Mouse (Mus musculus): ENCODE results near the gene Usp48. TPM values are rescaled to one million over a fixed set of nuclear protein-coding genes. Genes with fewer than 3 reads are reported as not detected.

Gene Usp48
- polyA plus RNA-seq, 1 experiment = 109 TPM

DNA sequence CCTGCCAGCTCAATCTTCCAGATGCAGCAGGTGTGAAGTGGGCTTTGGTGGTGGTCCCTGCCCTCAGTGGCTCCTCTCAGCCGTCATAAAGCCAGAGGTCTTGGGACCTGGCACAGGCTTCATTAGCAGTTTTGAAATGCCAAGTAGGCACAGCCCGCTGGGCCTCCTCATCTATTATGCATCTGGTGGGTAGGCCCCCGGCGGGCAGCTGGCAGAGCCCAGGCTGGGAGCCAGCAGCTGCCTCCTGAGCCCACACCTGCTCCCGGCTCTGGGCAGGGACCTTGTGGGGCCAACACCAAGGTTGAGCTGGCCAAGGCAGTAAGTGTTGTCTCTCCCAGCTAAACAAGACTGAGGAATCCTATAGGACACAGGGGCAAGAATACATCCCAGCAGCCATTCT lies 92.7 kb downstream of the Usp48 start:
- 91% methylated on average over 5 of the region's 5 CpGs for WGBS
- no peak for TF ChIP-seq POLR2A (IDR thresholded peaks at IDR 0.05; ENCODE audit: control insufficient read depth, extremely low read depth, insufficient read depth, low read length, poor library complexity)
- no peak for TF ChIP-seq CTCF (IDR thresholded peaks at IDR 0.05; ENCODE audit: borderline replicate concordance, control insufficient read depth, extremely low read depth, insufficient read depth, low read length, poor library complexity)
- no peaks in the 10 kb centered on the region for H3K36me3 ChIP-seq (ENCODE audit: control insufficient read depth, insufficient read depth, low read length)

DNA sequence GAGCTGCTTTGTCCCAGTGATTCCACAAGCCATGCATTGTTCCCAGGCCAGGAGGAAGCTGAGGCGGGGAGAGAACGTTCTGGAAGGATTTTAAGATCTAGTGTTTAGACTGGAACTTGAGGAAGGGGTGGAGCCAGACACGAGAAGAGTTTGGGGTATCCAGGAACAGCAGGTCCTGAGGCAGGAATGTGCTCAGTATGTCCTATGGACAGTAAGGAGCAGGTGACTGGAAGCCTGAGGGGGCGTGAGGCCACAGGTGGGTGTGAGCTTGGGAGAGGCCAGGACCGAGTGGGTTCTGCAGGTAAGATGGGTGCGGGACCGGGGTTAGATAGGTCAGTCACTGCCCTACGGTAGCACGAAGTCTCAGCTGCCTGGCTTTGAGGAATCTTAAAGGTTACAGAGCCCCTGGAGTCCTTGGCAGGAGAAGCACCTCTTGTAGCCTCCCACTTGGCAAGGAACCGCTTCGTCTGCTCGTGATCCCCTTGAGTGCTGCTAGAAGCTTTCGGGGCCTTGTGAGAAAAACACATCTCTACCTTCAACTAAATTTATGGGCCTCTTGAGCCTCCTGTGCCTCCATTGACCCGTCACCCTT lies 93.8 kb downstream of the Usp48 start:
- Histone ChIP-seq H3K4me1 (replicated peaks; ENCODE audit: control insufficient read depth, insufficient read depth, low read length) (no peaks in the 10 kb centered on the region), H3K27me3 (ENCODE audit: control insufficient read depth, insufficient read depth, low read length) (no peaks in the 10 kb centered on the region; the same call in 1 of the 2 replicates), H3K27ac (ENCODE audit: control insufficient read depth, insufficient read depth, low read length) (no peak overlapping the region), H3K36me3 (ENCODE audit: control insufficient read depth, insufficient read depth, low read length) (no peaks in the 10 kb centered on the region), H3K4me3 (ENCODE audit: control insufficient read depth, insufficient read depth, low read length) (no peak overlapping the region)
- WGBS = 81% methylated on average over 14 of the region's 14 CpGs
- no peak for DNase-seq
- TF ChIP-seq CTCF (IDR thresholded peaks at IDR 0.05; ENCODE audit: borderline replicate concordance, control insufficient read depth, extremely low read depth, insufficient read depth, low read length, poor library complexity) (no peak), POLR2A (IDR thresholded peaks at IDR 0.05; ENCODE audit: control insufficient read depth, extremely low read depth, insufficient read depth, low read length, poor library complexity) (no peak)

More for the DNA sequence above, 92.7 kb downstream of the Usp48 start:
- no peak for DNase-seq
- no peak overlapping the region for H3K4me3 ChIP-seq (ENCODE audit: control insufficient read depth, insufficient read depth, low read length)
- H3K27ac ChIP-seq (ENCODE audit: control insufficient read depth, insufficient read depth, low read length) = no peak overlapping the region
- no peaks in the 10 kb centered on the region for H3K4me1 ChIP-seq (replicated peaks; ENCODE audit: control insufficient read depth, insufficient read depth, low read length)
- H3K27me3 ChIP-seq (ENCODE audit: control insufficient read depth, insufficient read depth, low read length) = no peaks in the 10 kb centered on the region; the same call in 1 of the 2 replicates

DNA sequence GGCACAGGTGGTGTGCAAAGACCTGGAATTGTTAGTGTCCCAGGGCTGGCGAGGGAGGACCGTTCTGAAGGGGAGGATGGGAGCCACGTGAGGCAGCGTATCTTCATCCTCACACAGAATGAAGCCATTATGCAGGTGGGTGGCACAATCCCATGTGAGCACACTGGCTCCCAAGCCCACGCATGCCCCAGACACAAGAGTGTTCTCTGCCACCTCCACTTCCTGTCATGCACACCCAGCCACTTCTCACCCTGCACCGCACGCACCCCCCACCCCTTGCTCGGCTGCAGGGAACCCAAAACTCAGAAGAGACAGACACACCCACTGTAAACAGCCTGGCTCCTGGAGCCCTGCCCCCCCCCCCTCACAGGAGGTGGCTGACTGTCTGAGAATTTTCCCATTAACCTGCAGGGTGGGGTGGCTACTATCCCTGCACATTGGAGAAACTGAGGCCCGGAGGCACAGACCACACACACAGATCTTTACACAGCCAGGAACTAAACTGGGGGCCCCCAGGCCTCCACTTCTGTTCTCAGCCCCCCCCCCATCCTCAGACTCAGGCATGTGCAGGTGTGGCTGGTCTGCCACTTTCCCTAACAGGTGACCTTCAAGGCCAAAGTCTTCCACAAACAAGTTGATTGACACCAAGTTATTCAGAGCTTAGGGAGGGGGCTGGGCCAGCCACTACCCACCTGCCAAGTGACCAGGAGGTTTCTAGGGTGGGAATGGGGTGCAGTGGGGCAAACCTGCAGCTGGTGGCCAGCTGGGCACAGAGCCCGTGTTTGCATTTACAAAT lies 98.8 kb downstream of the Usp48 start:
- Histone ChIP-seq H3K27ac (ENCODE audit: control insufficient read depth, insufficient read depth, low read length) (no peak overlapping the region), H3K36me3 (ENCODE audit: control insufficient read depth, insufficient read depth, low read length) (no peaks in the 10 kb centered on the region), H3K4me1 (replicated peaks; ENCODE audit: control insufficient read depth, insufficient read depth, low read length) (no peaks in the 10 kb centered on the region), H3K4me3 (ENCODE audit: control insufficient read depth, insufficient read depth, low read length) (no peak overlapping the region), H3K27me3 (ENCODE audit: control insufficient read depth, insufficient read depth, low read length) (no peaks in the 10 kb centered on the region)
- no peak for DNase-seq
- TF ChIP-seq CTCF (IDR thresholded peaks at IDR 0.05; ENCODE audit: borderline replicate concordance, control insufficient read depth, extremely low read depth, insufficient read depth, low read length, poor library complexity) (no peak), POLR2A (IDR thresholded peaks at IDR 0.05; ENCODE audit: control insufficient read depth, extremely low read depth, insufficient read depth, low read length, poor library complexity) (no peak)
- 65% methylated on average over 10 of the region's 10 CpGs for WGBS

DNA sequence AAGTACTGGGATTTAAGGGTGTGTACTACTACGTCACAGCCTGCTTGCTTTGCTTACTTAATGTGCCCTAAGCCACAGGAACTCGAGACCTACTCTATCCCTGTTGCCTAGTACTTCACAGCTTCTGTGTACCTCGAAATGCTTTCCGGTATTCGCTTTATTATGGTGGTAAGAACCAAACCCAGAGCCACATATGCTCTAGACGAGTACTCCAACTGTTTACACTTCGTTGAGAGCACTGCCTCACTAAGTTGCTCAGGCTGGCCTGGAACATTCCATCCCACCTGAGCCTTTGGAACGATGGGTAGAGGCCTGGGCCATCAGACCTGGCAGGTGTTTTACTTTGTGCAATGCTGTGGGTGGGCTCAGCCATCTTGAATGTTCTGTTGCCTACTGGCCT lies 101.7 kb downstream of the Usp48 start:
- H3K4me1 ChIP-seq (replicated peaks; ENCODE audit: control insufficient read depth, insufficient read depth, low read length) = no peaks in the 10 kb centered on the region
- H3K27me3 ChIP-seq (ENCODE audit: control insufficient read depth, insufficient read depth, low read length) = no peaks in the 10 kb centered on the region
- H3K4me3 ChIP-seq (ENCODE audit: control insufficient read depth, insufficient read depth, low read length) = no peak overlapping the region
- 89% methylated on average over 8 of the region's 8 CpGs for WGBS
- H3K36me3 ChIP-seq (ENCODE audit: control insufficient read depth, insufficient read depth, low read length) = no peaks in the 10 kb centered on the region
- H3K27ac ChIP-seq (ENCODE audit: control insufficient read depth, insufficient read depth, low read length) = no peak overlapping the region
- no peak for TF ChIP-seq POLR2A (IDR thresholded peaks at IDR 0.05; ENCODE audit: control insufficient read depth, extremely low read depth, insufficient read depth, low read length, poor library complexity)
- TF ChIP-seq CTCF (IDR thresholded peaks at IDR 0.05; ENCODE audit: borderline replicate concordance, control insufficient read depth, extremely low read depth, insufficient read depth, low read length, poor library complexity) = no peak
- no peak for DNase-seq

DNA sequence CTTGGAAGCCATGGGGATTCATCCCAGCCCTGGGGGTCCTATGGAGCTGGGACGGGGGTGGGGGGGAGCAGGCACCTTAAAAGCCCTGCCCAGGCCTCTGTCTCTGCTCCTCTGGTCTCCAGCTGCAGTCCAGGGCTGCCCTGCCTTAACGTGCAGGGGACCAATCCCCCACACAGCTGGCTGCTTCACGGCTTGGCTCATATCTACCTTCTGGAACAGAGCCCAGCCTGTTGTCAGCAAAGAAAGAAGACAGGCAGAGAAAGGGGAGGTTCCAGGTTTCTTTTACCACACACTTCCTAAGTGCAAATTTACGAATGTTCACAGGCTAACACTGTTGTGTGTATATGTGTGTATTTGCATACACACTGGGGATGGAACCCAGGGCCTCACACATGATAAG lies 102.3 kb downstream of the Usp48 start:
- WGBS = 25% methylated on average over 4 of the region's 4 CpGs
- H3K27ac ChIP-seq (ENCODE audit: control insufficient read depth, insufficient read depth, low read length) = no peak overlapping the region

DNA sequence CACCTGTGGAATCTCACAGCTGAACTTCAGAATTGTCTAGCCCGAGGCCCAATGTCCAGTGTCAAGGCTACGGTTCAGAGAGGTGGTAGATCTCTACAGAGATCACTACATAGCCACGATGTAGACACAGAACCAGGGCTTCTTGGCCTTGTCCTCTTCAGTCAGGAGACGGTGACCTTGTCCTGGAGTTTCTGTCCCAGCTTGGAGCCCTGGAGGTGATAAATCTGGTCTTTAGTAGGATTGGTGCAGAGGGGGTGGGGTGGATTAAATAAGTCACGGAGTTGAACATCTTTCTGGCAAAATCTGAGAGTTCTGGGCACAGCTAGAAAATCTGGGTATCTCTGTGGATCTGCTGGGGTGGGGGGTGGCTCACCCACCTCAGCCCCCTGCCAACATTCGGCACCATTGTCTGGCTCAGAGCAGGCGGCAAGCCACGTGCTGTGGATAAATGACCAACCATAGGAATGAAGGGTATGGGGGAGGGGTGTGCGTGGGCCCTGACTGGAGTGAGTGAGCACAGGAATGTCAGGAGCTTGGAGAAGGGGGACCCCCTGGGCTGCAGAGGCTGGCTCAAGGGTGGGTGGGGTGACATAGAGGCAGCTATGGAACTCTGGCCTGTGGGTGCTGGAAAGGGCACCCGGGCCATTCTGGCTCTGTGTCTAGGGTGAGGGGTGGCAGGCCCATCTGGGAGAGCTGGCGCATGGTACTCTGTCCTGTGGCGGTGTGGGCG lies 103.8 kb downstream of the Usp48 start:
- H3K27me3 ChIP-seq (ENCODE audit: control insufficient read depth, insufficient read depth, low read length) = no peaks in the 10 kb centered on the region
- H3K27ac ChIP-seq (ENCODE audit: control insufficient read depth, insufficient read depth, low read length) = no peak overlapping the region
- no peaks in the 10 kb centered on the region for H3K36me3 ChIP-seq (ENCODE audit: control insufficient read depth, insufficient read depth, low read length)
- H3K4me1 ChIP-seq (replicated peaks; ENCODE audit: control insufficient read depth, insufficient read depth, low read length) = no peaks in the 10 kb centered on the region
- TF ChIP-seq POLR2A (IDR thresholded peaks at IDR 0.05; ENCODE audit: control insufficient read depth, extremely low read depth, insufficient read depth, low read length, poor library complexity) (no peak), CTCF (IDR thresholded peaks at IDR 0.05; ENCODE audit: borderline replicate concordance, control insufficient read depth, extremely low read depth, insufficient read depth, low read length, poor library complexity) (no peak)
- no peak for DNase-seq
- H3K4me3 ChIP-seq (ENCODE audit: control insufficient read depth, insufficient read depth, low read length) = no peak overlapping the region
- WGBS = 96% methylated on average over 13 of the region's 13 CpGs

More for the DNA sequence above, 102.3 kb downstream of the Usp48 start:
- DNase-seq = no peak
- TF ChIP-seq CTCF (IDR thresholded peaks at IDR 0.05; ENCODE audit: borderline replicate concordance, control insufficient read depth, extremely low read depth, insufficient read depth, low read length, poor library complexity) = no peak
- no peak for TF ChIP-seq POLR2A (IDR thresholded peaks at IDR 0.05; ENCODE audit: control insufficient read depth, extremely low read depth, insufficient read depth, low read length, poor library complexity)
- no peak overlapping the region for H3K4me3 ChIP-seq (ENCODE audit: control insufficient read depth, insufficient read depth, low read length)
- H3K4me1 ChIP-seq (replicated peaks; ENCODE audit: control insufficient read depth, insufficient read depth, low read length) = no peaks in the 10 kb centered on the region
- H3K36me3 ChIP-seq (ENCODE audit: control insufficient read depth, insufficient read depth, low read length) = no peaks in the 10 kb centered on the region
- no peaks in the 10 kb centered on the region for H3K27me3 ChIP-seq (ENCODE audit: control insufficient read depth, insufficient read depth, low read length)
